Mouse (Mus musculus): Measurements from ENCODE around the gene Pdzph1.
A peak's percentile ranks its signal among the peaks of the same experiment; 100 is the strongest.

Pdzph1 gene

DNA sequence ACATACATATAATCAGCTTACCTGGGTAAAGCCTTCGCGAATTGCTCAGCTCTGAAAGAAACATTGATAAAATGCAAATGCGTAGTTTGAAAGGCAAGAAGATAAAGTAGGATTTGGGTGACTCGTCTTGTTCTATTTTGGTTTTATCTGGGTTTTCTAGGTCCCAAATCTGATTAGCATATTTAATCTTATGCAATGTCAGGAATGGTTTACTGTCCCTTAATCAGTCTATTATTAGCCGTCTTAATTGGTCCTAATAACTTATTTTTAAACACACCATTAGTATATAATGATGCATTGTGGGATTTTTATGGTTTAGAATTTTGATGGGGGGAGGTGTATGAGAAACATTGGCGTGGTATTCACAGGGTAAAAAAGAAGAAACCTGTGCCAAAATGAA lies at the start of gene Pdzph1:
Gene Pdzph1, minus strand, starts transcription at position 101 of the 400 bp plus-strand sequence.
- DNase-seq, result no peak

DNA sequence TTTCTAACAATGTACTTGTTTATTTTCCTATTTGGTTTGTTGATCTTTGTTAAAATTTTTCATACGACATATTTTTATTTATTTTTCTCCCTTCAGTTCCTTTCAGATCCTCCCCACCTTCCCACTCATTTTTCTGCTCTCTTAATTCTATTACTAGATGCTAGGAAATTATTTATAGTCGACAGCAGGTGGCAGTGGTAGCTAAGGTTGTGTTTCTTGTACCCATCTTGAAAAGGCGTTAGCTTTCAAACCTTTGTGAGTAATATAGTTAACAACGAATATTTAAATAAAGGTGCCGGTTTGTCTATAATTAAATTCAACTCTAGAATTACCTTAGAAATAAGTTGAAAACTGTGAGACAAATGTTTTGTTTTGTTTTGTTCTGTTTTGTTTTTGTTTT lies 48.6 kb upstream of the Pdzph1 start:
- DNase-seq, result peak; percentile 44 to 49

DNA sequence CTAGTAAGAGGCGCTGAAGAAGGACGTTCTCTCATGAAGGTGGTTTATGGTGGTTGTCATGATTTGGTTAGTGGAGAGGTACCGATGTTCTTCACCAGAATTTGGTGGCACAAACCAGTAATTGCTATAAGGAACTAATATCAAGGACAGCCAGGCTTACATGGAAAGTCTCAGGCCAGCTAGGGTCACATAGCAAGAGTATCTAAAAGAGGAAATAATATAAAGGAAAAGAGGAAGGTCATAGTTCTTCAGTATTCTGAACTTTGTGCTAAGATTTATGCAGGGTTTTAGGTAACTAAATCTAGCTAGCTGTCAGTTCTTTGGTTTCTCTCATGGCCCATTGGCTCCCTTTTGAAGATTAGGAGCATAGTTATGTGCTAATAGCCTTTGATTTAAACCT lies 42.3 kb upstream of the Pdzph1 start:
- DNase-seq, result no peak

DNA sequence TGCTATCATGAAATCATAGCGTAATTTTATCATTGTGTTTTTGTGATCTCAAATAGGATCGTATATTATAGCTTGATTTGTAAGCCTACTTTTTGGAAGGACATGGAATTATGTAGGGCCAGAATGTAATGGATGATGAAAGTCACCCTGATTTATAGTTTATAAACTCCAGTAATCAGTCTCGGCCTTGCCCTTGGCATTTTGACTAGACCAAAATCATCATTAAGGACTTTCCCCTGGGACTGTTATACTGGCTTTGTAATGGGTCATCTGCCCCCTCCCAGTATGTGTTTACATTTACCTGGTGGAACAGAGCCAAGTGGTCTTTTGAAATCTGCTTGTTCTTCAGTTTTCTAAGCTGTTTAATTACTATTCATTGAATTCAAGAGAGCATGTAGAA lies 35.2 kb upstream of the Pdzph1 start:
- DNase-seq, result no peak

DNA sequence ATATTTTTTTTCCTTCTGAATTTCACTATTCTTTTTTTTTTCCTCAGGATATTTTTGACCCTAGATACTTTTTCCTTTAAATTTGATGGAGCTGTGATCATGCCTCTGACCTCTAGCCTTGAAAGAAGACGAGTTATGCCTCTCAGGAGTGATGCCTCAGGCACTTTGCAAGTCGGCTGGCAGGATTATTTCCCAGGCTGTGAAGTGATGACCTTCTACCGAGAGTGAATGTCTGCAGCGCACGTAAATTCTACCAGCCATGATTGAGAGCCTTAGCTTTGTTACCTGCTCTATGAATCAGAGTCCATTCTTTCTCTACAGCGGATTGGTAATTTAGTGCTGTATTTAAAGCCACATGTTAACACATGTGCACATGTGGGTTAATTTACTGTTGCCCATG lies 33.3 kb upstream of the Pdzph1 start:
- DNase-seq, result no peak

DNA sequence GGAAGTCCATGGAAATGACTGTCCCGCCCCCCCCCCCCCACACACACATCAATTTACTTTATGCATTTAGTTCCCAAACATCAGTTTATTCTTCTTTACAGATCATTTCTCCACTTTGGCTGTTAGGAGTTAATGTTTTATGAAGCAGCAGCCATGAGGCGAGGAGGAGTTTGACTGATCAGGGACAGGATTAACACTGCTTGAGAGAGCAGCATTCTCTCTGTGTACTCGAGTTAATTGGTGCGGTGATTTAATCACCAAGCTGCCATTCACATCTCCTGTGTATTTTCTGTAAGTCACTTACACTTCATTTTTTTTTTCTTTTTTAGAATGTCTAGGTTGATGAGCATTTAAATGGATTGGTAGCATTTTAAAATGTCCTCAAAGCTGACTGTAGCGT lies 32.8 kb upstream of the Pdzph1 start:
- DNase-seq, result no peak

DNA sequence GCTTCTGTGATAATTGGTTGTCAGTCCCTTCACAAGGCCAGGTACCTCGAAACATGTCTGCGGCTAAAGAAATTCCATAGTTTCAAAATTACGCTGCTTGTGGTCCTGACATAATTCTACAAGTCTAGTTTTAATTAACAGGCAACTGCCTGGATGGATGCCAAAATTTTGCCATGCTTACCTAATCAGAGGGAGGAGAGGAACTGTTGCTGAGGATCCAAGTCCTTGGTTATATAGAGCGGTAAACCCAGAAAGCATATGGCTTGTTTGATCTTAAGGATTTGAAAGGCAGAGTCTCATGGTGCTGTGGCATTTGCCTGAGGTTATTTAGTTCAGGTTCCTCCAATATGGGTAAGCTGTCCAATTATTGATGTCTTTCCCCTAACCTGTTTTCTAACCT lies 27.5 kb upstream of the Pdzph1 start:
- peak; percentile 7 to 17 for DNase-seq

DNA sequence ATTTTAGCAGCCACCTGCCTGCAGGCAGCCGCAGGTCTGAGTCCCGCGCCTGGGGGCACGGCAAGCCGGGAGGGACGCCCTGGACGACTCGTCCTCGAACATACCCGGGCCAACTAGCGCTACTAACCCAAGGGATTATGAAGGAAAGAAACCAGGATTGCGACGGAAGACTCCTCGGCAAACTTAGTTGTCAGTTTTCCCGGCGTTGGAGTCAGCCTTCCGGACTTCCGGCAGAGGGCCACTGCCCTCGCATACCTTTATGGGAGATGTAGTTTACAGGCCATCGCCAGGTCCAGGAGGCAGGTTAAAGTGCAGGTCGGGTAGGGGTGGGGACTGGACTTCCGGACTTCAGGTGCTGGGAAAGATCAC lies 21.9 kb upstream of the Pdzph1 start, which contains the start of gene Nudt12:
Gene Nudt12, minus strand, starts transcription at position 282 of the 369 bp plus-strand sequence.
- DNase-seq, result peak; percentile 79 to 81

DNA sequence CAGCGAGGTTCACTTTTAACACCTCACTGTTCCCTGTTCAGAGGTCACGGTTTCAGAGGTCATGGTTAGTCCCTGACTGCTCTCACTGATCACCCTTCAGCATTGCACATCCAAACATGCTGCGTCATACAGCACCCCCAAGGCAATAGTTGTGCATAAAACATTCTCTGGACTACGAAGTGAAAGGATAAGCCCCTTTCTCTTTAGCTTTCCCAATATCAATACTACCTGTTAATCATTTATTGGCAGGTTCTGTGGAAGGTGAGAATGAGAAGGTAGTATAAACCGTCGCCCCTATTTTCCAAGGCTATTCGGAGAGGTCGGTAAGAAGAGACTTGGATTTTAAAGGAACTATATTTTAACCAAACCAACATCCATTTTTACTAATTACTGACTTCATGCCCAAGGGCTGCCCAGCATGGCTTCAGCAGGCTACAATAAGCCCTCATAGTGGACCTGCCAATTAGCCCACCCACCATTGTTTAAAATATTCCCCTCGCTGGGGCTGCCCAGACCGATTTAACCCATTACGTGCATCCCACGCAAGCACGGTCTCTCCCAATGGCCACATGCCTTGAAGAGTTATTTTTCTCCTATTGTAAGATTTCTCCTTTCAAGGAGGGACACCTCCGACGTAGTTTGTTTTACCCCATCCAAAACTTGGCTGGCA lies 21.4 kb upstream of the Pdzph1 start:
- peak; percentile 5 to 6 for DNase-seq

DNA sequence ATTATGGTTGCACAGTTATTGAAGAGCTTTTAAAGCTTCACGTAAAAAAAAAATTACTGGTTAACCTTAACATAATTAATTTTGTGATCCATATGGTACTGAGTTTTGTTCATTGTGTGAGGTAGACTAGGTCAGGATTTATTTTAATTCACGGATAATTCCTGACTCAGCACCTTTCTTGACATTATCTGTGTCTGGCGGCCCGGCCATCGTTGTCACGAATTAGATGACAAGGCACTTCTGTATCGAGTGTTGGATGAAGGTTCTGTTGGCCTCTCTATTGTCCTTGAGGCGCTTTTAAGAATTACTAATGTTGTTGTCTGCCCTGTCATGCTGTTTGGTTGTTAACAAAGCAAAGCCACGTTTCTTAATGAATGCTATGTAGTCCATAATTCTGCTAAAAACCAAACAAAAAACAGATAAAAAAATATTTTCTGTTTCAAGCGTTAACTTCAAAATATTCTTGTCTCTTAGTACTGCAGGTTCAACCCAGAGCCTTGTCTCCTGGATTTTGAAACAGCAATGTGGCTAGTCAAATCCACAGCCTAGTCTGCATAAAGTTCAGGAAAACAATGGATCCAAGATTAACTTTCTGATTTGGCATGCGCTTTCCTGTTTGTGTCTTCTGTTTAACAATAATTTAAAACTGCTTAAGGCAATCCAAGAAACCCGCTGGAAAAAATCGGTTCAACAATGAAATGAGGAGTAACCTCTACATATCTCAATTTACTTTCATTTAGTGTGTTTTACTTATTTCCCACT lies 20.6 kb upstream of the Pdzph1 start:
- DNase-seq, result no peak

DNA sequence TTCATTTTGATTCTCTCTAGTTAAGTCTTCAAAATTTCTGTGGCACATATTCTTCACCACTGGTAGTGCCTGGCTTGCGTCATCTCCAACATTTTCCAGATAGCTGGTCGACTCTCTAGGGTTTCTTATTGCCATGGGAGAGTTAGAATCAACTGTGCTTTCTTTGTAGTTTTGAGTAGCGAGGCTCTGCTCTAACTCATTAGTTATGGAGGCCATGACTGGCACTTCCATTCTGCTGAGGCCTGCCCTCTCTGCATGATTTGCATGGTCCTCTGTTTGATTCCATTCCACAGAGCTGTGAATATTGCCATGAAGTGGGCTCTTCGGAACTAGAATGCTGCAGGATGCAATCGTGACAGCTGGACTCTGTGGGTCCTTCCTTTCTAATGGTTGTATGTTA lies 17.9 kb downstream of the Pdzph1 start:
- DNase-seq, result no peak

DNA sequence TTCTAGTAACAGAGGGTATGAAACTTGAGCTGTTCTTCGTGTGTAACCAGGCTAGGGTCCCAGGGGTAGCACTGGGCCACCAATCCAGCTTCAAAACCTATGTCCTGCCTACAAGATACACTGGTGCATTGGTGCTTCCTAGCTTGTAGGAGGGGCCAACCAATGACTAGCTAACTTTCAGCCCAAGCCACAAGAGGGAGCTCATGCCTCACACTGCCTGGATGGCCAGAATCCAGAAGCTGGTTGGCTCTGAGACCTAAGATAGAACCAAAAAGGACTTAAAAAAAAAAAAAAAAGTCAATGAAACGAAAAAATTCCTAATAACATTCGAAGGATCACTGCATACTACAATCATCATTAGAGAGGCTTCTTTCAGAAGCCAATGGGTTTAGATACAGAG lies 31.3 kb downstream of the Pdzph1 start:
- DNase-seq, result peak; percentile 24 to 30

DNA sequence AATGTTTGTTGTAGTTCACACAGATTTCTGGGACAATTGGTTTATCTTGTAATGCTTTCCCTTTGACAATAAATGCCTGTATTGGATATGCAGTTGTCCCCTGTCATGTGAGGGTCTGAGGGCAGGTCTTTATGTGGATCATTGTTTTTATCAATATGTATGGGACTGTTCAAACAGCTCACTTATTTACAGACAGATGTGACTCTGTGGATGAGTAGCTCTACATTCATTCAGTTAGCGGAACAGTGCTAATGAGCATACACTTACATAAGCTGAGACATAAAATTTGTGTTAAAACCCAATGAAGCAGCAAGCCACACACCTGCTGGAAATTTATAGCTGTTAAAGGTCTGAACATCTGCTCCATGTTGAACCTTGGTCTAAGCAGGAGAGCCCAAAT lies 34.1 kb downstream of the Pdzph1 start:
- no peak for DNase-seq

DNA sequence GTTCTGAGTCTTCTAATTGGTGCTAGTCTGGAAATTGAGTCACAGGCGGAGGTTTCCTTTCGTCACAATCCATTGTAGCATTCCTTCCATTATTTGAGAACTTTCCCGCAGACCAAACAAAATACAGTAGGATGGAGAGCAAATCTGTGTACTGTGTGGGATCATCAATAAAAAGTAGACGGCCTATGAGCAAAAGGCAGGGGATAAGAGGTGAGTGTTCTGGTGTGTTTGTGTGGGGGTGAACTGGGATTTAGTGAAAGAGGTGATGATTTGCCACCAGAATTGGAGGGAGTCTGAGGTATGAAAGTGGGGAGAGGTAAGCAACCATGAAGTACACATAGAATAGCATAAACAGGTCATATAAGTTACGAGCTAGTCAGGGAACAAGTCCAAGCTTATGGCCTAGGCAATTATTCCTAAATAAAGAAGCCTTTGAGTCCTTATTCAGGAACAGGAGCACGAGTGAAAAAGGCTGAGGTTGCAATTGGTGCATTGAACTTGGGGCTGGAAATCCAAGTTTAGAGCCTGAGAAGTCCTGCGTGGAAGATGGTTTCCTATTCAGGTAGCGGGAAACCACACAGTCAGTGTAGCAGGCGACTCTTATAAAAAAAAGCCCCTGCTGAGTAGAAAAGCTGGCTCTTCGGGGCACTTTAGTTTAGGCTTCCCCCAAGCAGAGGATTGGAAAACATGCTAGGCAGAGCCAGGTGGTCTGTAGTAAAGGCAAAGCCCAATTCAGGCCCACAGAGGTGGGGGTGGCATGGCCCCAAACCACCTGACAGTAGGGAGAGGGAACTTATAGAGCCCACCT lies 48.0 kb downstream of the Pdzph1 start:
- DNase-seq, result no peak

DNA sequence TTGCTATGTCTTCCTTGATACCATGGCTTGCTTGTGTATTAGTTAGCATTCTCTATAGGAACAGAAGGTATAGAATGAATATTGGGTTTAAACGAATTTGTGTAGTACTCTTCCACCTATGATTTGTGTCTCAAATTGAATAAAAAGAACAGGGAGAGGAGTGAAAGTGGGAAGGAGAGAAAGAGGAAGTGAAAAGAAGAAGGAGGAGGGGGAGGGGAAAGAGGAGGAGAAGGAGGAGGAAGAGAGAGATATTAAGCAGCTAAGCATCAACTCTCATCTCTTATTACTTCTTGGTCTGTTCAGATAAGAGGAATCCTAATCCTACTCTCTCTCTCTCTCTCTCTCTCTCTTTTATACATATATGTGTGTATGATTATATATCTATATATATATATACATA lies 52.6 kb downstream of the Pdzph1 start:
- DNase-seq, result no peak

DNA sequence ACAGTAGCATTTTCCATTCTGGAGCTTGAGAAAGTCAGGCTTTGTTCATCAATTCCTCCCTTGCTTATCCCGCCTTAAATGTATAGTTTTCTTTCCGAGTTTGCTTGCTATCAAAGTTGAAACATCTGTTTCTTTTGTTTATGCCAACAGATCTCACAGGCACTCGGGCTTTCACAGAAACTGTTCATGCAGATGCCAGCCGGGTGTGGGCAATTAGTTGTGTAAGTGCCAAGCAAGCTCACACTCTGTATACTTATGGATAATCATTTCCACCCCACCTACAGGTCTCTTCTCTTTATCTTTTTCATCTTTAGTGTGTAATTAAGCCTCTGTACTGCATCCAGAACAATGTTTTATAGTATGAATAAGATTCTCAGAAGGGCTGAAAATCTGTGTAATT lies 53.6 kb downstream of the Pdzph1 start:
- DNase-seq, result no peak

DNA sequence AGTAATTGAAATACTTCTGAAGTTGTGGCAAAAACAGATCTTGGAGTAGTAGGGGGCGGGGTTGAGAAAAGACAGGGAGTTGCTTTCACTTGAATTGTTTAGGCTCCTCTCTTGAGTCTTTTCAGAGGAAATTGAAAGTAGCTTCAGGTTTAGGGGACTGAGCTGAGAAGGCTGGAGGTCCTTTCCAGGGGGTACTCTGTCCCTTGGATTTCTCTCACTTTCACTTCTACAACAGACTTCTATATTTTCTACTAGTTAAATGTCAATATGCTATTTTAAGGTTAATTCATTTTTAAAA lies 58.2 kb downstream of the Pdzph1 start:
- no peak for DNase-seq

DNA sequence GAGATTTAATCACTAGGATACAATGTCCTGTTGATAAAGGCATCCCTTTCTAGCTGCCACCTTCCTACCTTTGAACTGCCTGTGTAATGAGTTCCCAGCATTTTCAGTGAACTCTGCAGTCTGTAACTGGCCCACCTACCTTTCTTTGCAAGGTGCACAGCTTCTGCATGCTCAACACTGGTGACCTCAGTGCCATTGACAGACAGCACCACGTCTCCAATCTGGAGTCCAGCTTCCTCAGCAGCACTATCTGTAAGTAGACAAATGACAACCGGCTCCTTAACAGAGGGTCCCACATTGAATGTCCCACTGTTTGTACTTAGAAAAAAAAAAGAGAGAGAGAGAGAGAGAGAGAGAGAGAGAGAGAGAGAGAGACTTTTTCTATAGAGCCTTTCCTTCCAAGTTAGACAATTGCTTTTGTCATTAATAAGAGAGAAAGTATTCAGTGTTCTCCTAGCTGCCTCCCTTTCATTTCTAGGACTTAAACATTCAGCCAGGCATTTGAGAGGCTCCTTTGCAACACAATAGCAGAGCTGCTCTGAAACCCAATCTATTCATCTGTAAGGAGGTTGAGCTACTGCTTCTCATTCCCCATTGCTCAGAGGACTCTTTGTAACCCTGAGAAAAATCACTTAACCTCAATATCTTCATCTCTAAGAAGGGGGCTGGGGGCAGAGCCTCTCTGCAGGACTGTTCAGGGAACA lies 58.7 kb downstream of the Pdzph1 start:
- DNase-seq, result no peak

DNA sequence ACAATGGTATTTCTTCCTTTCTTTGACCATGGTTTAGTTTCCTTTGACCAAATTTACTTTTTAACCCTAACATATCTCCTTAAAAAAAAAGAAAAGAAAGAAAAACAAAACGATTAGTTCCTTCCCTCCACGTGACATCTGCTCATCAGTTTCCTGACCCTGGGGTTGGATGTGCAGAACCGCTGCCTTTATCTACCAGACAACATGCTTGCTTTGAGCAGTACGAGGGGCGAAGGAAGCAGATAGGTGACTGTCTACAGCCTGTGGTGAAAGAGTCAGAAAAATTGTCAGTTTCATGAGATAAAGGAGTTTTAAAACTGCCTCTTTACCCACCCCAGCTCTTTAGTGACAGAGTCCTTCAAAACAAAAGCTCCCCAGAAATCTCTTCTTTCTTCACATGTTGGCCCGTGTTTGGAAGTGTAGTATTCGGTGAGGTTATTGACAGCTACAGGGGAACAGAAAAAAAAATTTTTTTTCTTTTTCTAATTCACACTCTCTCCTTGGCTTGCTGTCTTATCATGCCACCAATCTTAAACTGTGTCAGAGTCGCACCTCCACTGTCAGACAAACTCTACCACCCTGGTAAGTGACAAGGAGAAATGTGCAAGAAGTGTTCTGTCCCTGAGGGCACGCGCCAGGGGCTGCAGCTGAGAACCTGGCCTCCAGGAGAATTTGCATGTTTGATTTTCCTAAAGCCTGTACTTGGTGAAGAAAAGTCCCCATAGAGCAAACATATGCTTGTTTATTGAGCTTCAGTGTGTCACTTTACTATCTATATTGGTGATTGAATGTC lies 66.2 kb downstream of the Pdzph1 start:
- DNase-seq, result no peak

DNA sequence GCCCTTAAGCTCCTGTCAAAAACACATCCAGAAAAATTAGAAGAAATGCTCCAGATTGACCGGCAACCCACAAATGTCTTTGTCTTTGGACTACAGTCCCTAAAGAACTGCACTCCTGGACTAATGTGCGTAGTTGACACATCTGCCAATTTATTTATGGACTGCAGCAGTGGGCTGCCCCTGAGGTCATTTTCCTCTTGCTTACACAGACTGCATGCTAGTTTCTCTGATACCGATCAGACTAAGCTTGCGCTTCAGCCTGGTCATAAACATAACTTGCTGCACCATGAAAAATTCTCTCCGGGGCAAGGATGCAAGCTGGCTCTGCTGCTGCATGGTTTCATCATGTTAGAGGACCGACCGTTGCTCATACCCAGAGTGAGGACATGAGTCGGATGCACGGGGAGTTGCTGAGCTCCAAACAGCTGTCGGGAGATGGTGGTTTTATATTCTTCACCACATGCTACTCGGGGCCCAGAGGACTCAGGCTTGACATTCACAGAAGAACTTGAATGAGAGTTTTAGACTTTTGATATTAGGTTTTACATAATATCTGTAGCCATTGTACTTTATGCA lies 67.2 kb downstream of the Pdzph1 start:
- no peak for DNase-seq

DNA sequence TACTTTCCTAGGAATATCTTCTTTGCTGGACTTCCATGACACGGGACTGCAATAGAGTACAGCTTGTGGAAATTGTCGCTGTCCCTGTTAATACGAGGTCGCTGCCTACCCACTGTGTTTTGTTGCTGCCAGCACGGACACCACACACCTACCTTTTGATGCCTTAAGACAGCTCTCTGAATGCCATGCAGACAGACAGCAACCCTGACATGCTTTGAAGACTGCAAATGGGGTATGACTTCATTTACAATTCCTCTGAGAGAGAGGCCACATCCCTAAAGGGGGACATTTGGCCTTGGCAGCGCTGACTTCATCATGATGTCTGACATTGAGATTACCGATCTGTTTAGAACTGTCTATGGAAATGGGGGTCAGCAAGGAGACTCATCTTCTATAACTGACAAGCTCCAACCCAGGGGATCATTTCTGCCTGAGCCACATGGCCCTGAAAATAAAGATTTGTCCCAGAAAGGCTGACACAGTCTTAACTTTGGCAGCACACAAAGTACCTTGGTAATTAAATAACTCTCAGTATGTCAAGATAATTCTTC lies 67.8 kb downstream of the Pdzph1 start:
- DNase-seq, result no peak

DNA sequence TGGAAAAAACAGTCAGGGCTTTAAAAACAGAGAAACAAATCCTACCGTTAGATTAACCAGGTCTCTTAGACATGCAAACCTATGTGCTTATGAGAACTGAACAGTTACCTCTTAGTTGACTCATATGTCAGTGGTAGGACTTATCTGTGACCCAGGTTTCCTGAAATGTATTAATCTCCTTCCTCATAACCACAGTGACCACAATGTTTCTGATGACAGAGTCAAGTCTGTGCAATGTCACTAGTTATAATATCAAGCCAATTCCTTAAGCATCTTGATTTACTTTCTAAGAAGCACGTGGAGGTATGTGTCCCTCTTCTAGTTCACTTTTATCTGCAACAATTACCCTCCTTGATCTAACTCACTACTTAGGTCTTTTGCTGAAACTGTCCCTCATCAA lies 68.4 kb downstream of the Pdzph1 start:
- DNase-seq, result no peak

All from cerebellum, postnatal 10 days (tissue).